ENCODE assay signal across 8 mouse cellular contexts in the genomic region with DNA sequence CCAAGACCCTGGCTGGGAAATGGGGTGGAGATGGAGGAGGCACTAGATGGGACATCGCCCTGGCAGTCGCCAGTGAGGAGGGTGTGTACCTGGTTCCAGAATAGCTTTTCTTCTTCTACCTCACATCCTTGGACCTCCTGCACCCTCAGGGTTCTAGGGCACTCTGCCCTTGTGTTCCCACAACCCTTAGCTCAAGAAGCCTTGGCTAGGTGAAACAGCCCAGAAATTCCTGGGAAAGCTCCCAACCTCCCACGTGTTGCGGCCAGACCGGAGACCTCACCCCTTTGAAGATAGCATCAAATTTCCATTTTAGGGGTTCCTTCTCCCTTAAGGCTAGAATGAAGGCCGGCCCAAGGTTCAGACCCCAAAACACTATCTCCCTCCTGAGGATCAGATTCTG. TPM values are rescaled to one million over a fixed set of nuclear protein-coding genes. Genes with fewer than 3 reads are reported as not detected.
DNase-seq lines count a peak whose midpoint lies in the region; TF ChIP-seq lines count a peak whose summit lies in the region.
"Had no signal": no experiment of that assay in that cellular context is flagged by ENCODE, and none has a peak within 500 bp of the region (broad histone marks: within the 10 kb centered on the region; RNA-seq: fewer than 3 reads in every experiment).

No protein-coding gene starts in this region.

- no peaks in the 10 kb centered on the region for H3K9me3 ChIP-seq in CH12.LX (replicated peaks; ENCODE audit: low read length)
- no peaks in the 10 kb centered on the region for H3K9me3 ChIP-seq in limb, embryonic 10.5 days (replicated peaks)

- in situ Hi-C loops in CH12.LX (cut with MboI; ENCODE audit: low pct_ligation_motif_present, low pct_unique_long_range_greater_than_20kb, low sequenced_read_pairs) = no loop called here

- no peak for DNase-seq in kidney, adult 2 months
- DNase-seq in kidney, postnatal 10 days = no peak
- peak; percentile 49 for DNase-seq in 3134 (ENCODE audit: extremely low read depth, insufficient read length, low spot score)
- no peak for DNase-seq in CH12.LX (ENCODE audit: extremely low read depth)
- DNase-seq in limb, embryonic 10.5 days (ENCODE audit: low spot score) = no peak
- DNase-seq in layer of hippocampus, adult 18-20 months (ENCODE audit: low spot score in 2 of 2) = no peak
- DNase-seq in urinary bladder, adult 2 months (ENCODE audit: low spot score) = no peak

- no peak for TF ChIP-seq POLR2A in kidney, adult 2 months (IDR thresholded peaks at IDR 0.05; ENCODE audit: low read depth, low read length)
- no peak for TF ChIP-seq POLR2A in CH12.LX (IDR thresholded peaks at IDR 0.05; ENCODE audit: low read depth, low read length)

- no peak overlapping the region for H3K27ac ChIP-seq in kidney, adult 2 months (ENCODE audit: insufficient read depth, low read depth, low read length)
- H3K27ac ChIP-seq in CH12.LX (ENCODE audit: insufficient read depth, low read depth) = no peak overlapping the region
- 0 out of 2 replicates have a peak overlapping the region, but pooled peaks have one; percentile 54 for H3K27ac ChIP-seq in limb, embryonic 10.5 days

- no peak for TF ChIP-seq RAD21 in CH12.LX (IDR thresholded peaks at IDR 0.05; ENCODE audit: low read depth, low read length)

- TF ChIP-seq EP300 in CH12.LX (IDR thresholded peaks at IDR 0.05; ENCODE audit: low read length) = no peak

- WGBS in kidney, adult 2 months = 34% methylated on average over 6 of the region's 6 CpGs
- 36% methylated on average over 6 of the region's 6 CpGs for WGBS in limb, embryonic 10.5 days

- no peak for TF ChIP-seq CTCF in kidney, adult 2 months (conservative IDR thresholded peaks at IDR 0.05; ENCODE audit: insufficient read depth, insufficient read length, low read depth, low read length)
- TF ChIP-seq CTCF in CH12.LX (conservative IDR thresholded peaks at IDR 0.05 in 1 of 2, IDR thresholded peaks at IDR 0.05 in 1 of 2; ENCODE audit: low read depth in 2 of 2, low read length in 2 of 2) = no peak

- no peaks in the 10 kb centered on the region for H3K79me2 ChIP-seq in CH12.LX (replicated peaks; ENCODE audit: control insufficient read depth, extremely low read depth, insufficient read depth, poor library complexity, severe bottlenecking)

- no peaks in the 10 kb centered on the region for H3K36me3 ChIP-seq in kidney, adult 2 months (ENCODE audit: control insufficient read depth, insufficient read depth, low read length)
- no peaks in the 10 kb centered on the region for H3K36me3 ChIP-seq in CH12.LX (replicated peaks in 1 of 2; ENCODE audit: control insufficient read depth in 1 of 2, insufficient read depth in 1 of 2, low read length in 1 of 2)
- H3K36me3 ChIP-seq in limb, embryonic 10.5 days = no peaks in the 10 kb centered on the region

- peaks cover 5% of the 10 kb centered on the region; the same call in 1 of the 2 replicates for H3K4me1 ChIP-seq in kidney, adult 2 months (ENCODE audit: control insufficient read depth, insufficient read depth, low read length)
- H3K4me1 ChIP-seq in CH12.LX (ENCODE audit: control insufficient read depth in 1 of 2, insufficient read depth in 2 of 2) = peaks cover 0 to 13% of the 10 kb centered on the region in 2 experiments; a peak in 3 of 4 replicates
- H3K4me1 ChIP-seq in limb, embryonic 10.5 days = peaks cover 33% of the 10 kb centered on the region

- H3K4me3 ChIP-seq in kidney, adult 2 months (ENCODE audit: insufficient read depth, low read depth, low read length) = peak overlapping the region; percentile 49
- no peak overlapping the region for H3K4me3 ChIP-seq in CH12.LX (replicated peaks in 1 of 3; ENCODE audit: low read depth in 2 of 3, low read length in 2 of 3, poor library complexity in 1 of 3)
- peak overlapping the region; percentile 54 for H3K4me3 ChIP-seq in limb, embryonic 10.5 days

- no peak overlapping the region for H3K9ac ChIP-seq in CH12.LX (ENCODE audit: insufficient read depth, low read depth)

- dilution Hi-C loops in CH12.LX (cut with MboI; ENCODE audit: extremely low pct_ligation_motif_present, extremely low pct_unique_long_range_greater_than_20kb, low sequenced_read_pairs) = no loop called here

- H3K4me2 ChIP-seq in CH12.LX (ENCODE audit: insufficient read depth, low read depth, poor library complexity, severe bottlenecking) = peak overlapping the region; percentile 60; the same call in 1 of the 2 replicates

- no peaks in the 10 kb centered on the region for H3K27me3 ChIP-seq in kidney, adult 2 months (replicated peaks; ENCODE audit: control insufficient read depth, insufficient read depth, low read length)
- H3K27me3 ChIP-seq in CH12.LX (replicated peaks) = peaks cover 95% of the 10 kb centered on the region
- H3K27me3 ChIP-seq in limb, embryonic 10.5 days (ENCODE audit: low read depth, poor library complexity, severe bottlenecking) = peaks cover 77% of the 10 kb centered on the region

TF ChIP-seq in CH12.LX, 34 proteins besides CTCF, POLR2A, EP300 and RAD21:
- no peak for TF ChIP-seq NRF1 (IDR thresholded peaks at IDR 0.05; ENCODE audit: low read depth, low read length)
- no peak for TF ChIP-seq MYC (IDR thresholded peaks at IDR 0.05; ENCODE audit: low read depth, low read length)
- no peak for TF ChIP-seq TCF12 (IDR thresholded peaks at IDR 0.05; ENCODE audit: low read depth, low read length)
- TF ChIP-seq MAZ (IDR thresholded peaks at IDR 0.05; ENCODE audit: low read depth, low read length) = no peak
- TF ChIP-seq ZNF384 (IDR thresholded peaks at IDR 0.05; ENCODE audit: low read depth, low read length) = no peak
- no peak for TF ChIP-seq E2F4 (IDR thresholded peaks at IDR 0.05; ENCODE audit: insufficient replicate concordance, low read depth, low read length)
- TF ChIP-seq SMC3 (IDR thresholded peaks at IDR 0.05; ENCODE audit: low read depth, low read length) = no peak
- no peak for TF ChIP-seq MXI1 (IDR thresholded peaks at IDR 0.05; ENCODE audit: low read depth, low read length)
- TF ChIP-seq RCOR1 (conservative IDR thresholded peaks at IDR 0.05; ENCODE audit: low read depth, low read length) = no peak
- no peak for TF ChIP-seq ETS1 (conservative IDR thresholded peaks at IDR 0.05; ENCODE audit: low read depth, low read length)
- no peak for TF ChIP-seq KAT2A (IDR thresholded peaks at IDR 0.05; ENCODE audit: insufficient replicate concordance, low read length)
- TF ChIP-seq ZC3H11A (IDR thresholded peaks at IDR 0.05; ENCODE audit: low read depth, low read length) = no peak
- TF ChIP-seq ZMIZ1 (IDR thresholded peaks at IDR 0.05; ENCODE audit: low read depth, low read length) = no peak
- no peak for TF ChIP-seq JUN (IDR thresholded peaks at IDR 0.05; ENCODE audit: insufficient read depth, low read depth, low read length)
- no peak for TF ChIP-seq NELFE (IDR thresholded peaks at IDR 0.05; ENCODE audit: low read depth, low read length)
- no peak for TF ChIP-seq PAX5 (IDR thresholded peaks at IDR 0.05; ENCODE audit: low read length)
- no peak for TF ChIP-seq BHLHE40 (IDR thresholded peaks at IDR 0.05; ENCODE audit: low read depth, low read length)

RNA-seq across cellular contexts. Expression of a gene that starts 0.8 kb away (rescaled TPM):
- 2.9 and 3.1 TPM in 2 replicates for polyA plus RNA-seq in kidney, adult 2 months (2012; rRNA removed)
- 0.13 TPM in 1 of 2 replicates, not detected in the other for total RNA-seq in CH12.LX (2012; rRNA removed)
- not detected in 2 replicates for total RNA-seq in CH12.LX (2014; rRNA removed)
- polyA plus RNA-seq in CH12.LX (2012; ENCODE audit: insufficient read length, low read depth) = not detected in 2 replicates
- 0.68 and 1.1 TPM in 2 replicates for polyA plus RNA-seq in limb, embryonic 10.5 days (2016; fragmentation: Nextera tagmentation; extraction: Ambion mirVana)
- not detected for total RNA-seq in layer of hippocampus, adult 18-20 months (2021)
- polyA plus RNA-seq in urinary bladder, adult 2 months (2012; rRNA removed) = 26.0 and 32.2 TPM in 2 replicates

RNA-seq across cellular contexts. Expression of a gene that starts 17.6 kb away (rescaled TPM):
- polyA plus RNA-seq in kidney, adult 2 months (2012; rRNA removed) = 0.43 and 0.97 TPM in 2 replicates
- total RNA-seq in CH12.LX (2012; rRNA removed) (not detected in 2 replicates), CH12.LX (2014; rRNA removed) (not detected in 2 replicates)
- not detected in 2 replicates for polyA plus RNA-seq in CH12.LX (2012; ENCODE audit: insufficient read length, low read depth)
- polyA plus RNA-seq in limb, embryonic 10.5 days (2016; fragmentation: Nextera tagmentation; extraction: Ambion mirVana) = 0.46 and 0.65 TPM in 2 replicates
- 100 to 1,000 TPM; 178 to 179 TPM for total RNA-seq in layer of hippocampus, adult 18-20 months (2021)
- polyA plus RNA-seq in urinary bladder, adult 2 months (2012; rRNA removed) = 25.1 and 49.7 TPM in 2 replicates
- total RNA-seq: liver, adult 2 months had no signal

RNA-seq across cellular contexts. Expression of a gene that starts 38.0 kb away (rescaled TPM):
- 39.7 and 42.3 TPM in 2 replicates for polyA plus RNA-seq in kidney, adult 2 months (2012; rRNA removed)
- not detected in 2 replicates for total RNA-seq in CH12.LX (2012; rRNA removed)
- not detected in 2 replicates for total RNA-seq in CH12.LX (2014; rRNA removed)
- not detected in 2 replicates for polyA plus RNA-seq in CH12.LX (2012; ENCODE audit: insufficient read length, low read depth)
- 6.7 and 8.5 TPM in 2 replicates for polyA plus RNA-seq in limb, embryonic 10.5 days (2016; fragmentation: Nextera tagmentation; extraction: Ambion mirVana)
- under 1 TPM in 1 of 2 experiments, not detected in 1; 0.37 TPM for total RNA-seq in layer of hippocampus, adult 18-20 months (2021)
- 7.6 and 10.0 TPM in 2 replicates for polyA plus RNA-seq in urinary bladder, adult 2 months (2012; rRNA removed)

Comparison
In these comparisons a context has a peak if more than half of its experiments do, and no peak if none do; other contexts are left out.
1. H3K4me3 ChIP-seq: peak in kidney, adult 2 months (single experiment) and limb, embryonic 10.5 days (single experiment); none in CH12.LX (0 of 3).
2. RNA of a gene that starts 17.6 kb away (polyA plus RNA-seq): 25.1 to 49.7 TPM in urinary bladder, adult 2 months; 0.43 to 0.97 TPM in kidney, adult 2 months, 0.46 to 0.65 TPM in limb, embryonic 10.5 days and not detected in CH12.LX; every median in the first group is over 10 times any median in the second.